Mouse (Mus musculus): ENCODE measurements at regions not wholly inside any gene's neighbourhood (a gene's known extent, or its start where the extent isn't known, plus 50 kb on each side); places are given as distances from the start of the nearest gene placed in this dataset.
"Not testable (repeated sequence)": the region's sequence is repeated elsewhere in the genome, so short reads cannot be mapped to it uniquely, and the experiment has no call there.

- H3K27me3 ChIP-seq (replicated peaks; ENCODE audit: control insufficient read depth, insufficient read depth, low read length): no peaks in the 10 kb centered on the region
- no peaks in the 10 kb centered on the region for H3K36me3 ChIP-seq (ENCODE audit: control insufficient read depth, insufficient read depth)
- peaks cover 27% of the 10 kb centered on the region for H3K4me1 ChIP-seq (replicated peaks; ENCODE audit: control insufficient read depth, insufficient read depth, low read length)
- no peak for ATAC-seq
- H3K27ac ChIP-seq (ENCODE audit: low read length): no peak overlapping the region
- no peak overlapping the region for H3K4me2 ChIP-seq (ENCODE audit: low read length)
- H3K9ac ChIP-seq (replicated peaks; ENCODE audit: low read depth, low read length): no peak overlapping the region
- H3K4me3 ChIP-seq (replicated peaks; ENCODE audit: low read length): no peak overlapping the region
- no peaks in the 10 kb centered on the region for H3K9me3 ChIP-seq (ENCODE audit: control insufficient read depth, low read length)
- 84% methylated on average over 5 of the region's 5 CpGs for WGBS
These were observed 167.2 kb upstream of the Frmd6 start for GRCm38 (mm10) chr12:70658106-70658505.

GRCm38 (mm10) chr12:70660388-70660787, 164.9 kb upstream of the Frmd6 start:
- H3K9ac ChIP-seq (replicated peaks; ENCODE audit: low read depth, low read length): no peak overlapping the region
- no peaks in the 10 kb centered on the region for H3K27me3 ChIP-seq (replicated peaks; ENCODE audit: control insufficient read depth, insufficient read depth, low read length)
- no peak overlapping the region for H3K4me2 ChIP-seq (ENCODE audit: low read length)
- no peak overlapping the region for H3K4me3 ChIP-seq (replicated peaks; ENCODE audit: low read length)
- H3K4me1 ChIP-seq (replicated peaks; ENCODE audit: control insufficient read depth, insufficient read depth, low read length): peaks cover 11% of the 10 kb centered on the region
- 88% methylated on average over 4 of the region's 4 CpGs for WGBS
- no peaks in the 10 kb centered on the region for H3K9me3 ChIP-seq (ENCODE audit: control insufficient read depth, low read length)
- H3K36me3 ChIP-seq (ENCODE audit: control insufficient read depth, insufficient read depth): no peaks in the 10 kb centered on the region
- ATAC-seq: no peak
- no peak overlapping the region for H3K27ac ChIP-seq (ENCODE audit: low read length)

GRCm38 (mm10) chr12:70668158-70668557, 157.2 kb upstream of the Frmd6 start:
- WGBS: 95% methylated on average over 5 of the region's 8 CpGs
- not testable (repeated sequence) for H3K4me3 ChIP-seq (replicated peaks; ENCODE audit: low read length); H3K9ac ChIP-seq (replicated peaks; ENCODE audit: low read depth, low read length); H3K36me3 ChIP-seq (ENCODE audit: control insufficient read depth, insufficient read depth); ATAC-seq; H3K27ac ChIP-seq (ENCODE audit: low read length); H3K9me3 ChIP-seq (ENCODE audit: control insufficient read depth, low read length); H3K4me2 ChIP-seq (ENCODE audit: low read length); H3K4me1 ChIP-seq (replicated peaks; ENCODE audit: control insufficient read depth, insufficient read depth, low read length); H3K27me3 ChIP-seq (replicated peaks; ENCODE audit: control insufficient read depth, insufficient read depth, low read length)

GRCm38 (mm10) chr12:70672115-70672514, 153.2 kb upstream of the Frmd6 start:
- ATAC-seq: no peak

GRCm38 (mm10) chr12:70673188-70673587, 152.1 kb upstream of the Frmd6 start:
- Histone ChIP-seq H3K9me3 (ENCODE audit: control insufficient read depth, low read length) (no peaks in the 10 kb centered on the region), H3K27me3 (replicated peaks; ENCODE audit: control insufficient read depth, insufficient read depth, low read length) (no peaks in the 10 kb centered on the region), H3K4me1 (replicated peaks; ENCODE audit: control insufficient read depth, insufficient read depth, low read length) (no peaks in the 10 kb centered on the region), H3K4me3 (replicated peaks; ENCODE audit: low read length) (no peak overlapping the region), H3K36me3 (ENCODE audit: control insufficient read depth, insufficient read depth) (no peaks in the 10 kb centered on the region), H3K27ac (ENCODE audit: low read length) (no peak overlapping the region), H3K4me2 (ENCODE audit: low read length) (no peak overlapping the region), H3K9ac (replicated peaks; ENCODE audit: low read depth, low read length) (no peak overlapping the region)
- WGBS: 82% methylated on average over 11 of the region's 11 CpGs
- ATAC-seq: no peak

More at GRCm38 (mm10) chr12:70672115-70672514, 153.2 kb upstream of the Frmd6 start:
- no peak overlapping the region for H3K9ac ChIP-seq (replicated peaks; ENCODE audit: low read depth, low read length)
- H3K4me1 ChIP-seq (replicated peaks; ENCODE audit: control insufficient read depth, insufficient read depth, low read length): no peaks in the 10 kb centered on the region
- H3K4me3 ChIP-seq (replicated peaks; ENCODE audit: low read length): no peak overlapping the region
- 92% methylated on average over 7 of the region's 7 CpGs for WGBS
- no peaks in the 10 kb centered on the region for H3K36me3 ChIP-seq (ENCODE audit: control insufficient read depth, insufficient read depth)
- H3K9me3 ChIP-seq (ENCODE audit: control insufficient read depth, low read length): no peaks in the 10 kb centered on the region
- no peak overlapping the region for H3K27ac ChIP-seq (ENCODE audit: low read length)
- H3K4me2 ChIP-seq (ENCODE audit: low read length): no peak overlapping the region
- no peaks in the 10 kb centered on the region for H3K27me3 ChIP-seq (replicated peaks; ENCODE audit: control insufficient read depth, insufficient read depth, low read length)

GRCm38 (mm10) chr12:70674144-70674543, 151.2 kb upstream of the Frmd6 start:
- no peaks in the 10 kb centered on the region for H3K9me3 ChIP-seq (ENCODE audit: control insufficient read depth, low read length)
- no peak overlapping the region for H3K4me2 ChIP-seq (ENCODE audit: low read length)
- no peak overlapping the region for H3K27ac ChIP-seq (ENCODE audit: low read length)
- no peaks in the 10 kb centered on the region for H3K27me3 ChIP-seq (replicated peaks; ENCODE audit: control insufficient read depth, insufficient read depth, low read length)
- H3K9ac ChIP-seq (replicated peaks; ENCODE audit: low read depth, low read length): no peak overlapping the region
- no peak overlapping the region for H3K4me3 ChIP-seq (replicated peaks; ENCODE audit: low read length)
- 88% methylated on average over 2 of the region's 2 CpGs for WGBS
- H3K4me1 ChIP-seq (replicated peaks; ENCODE audit: control insufficient read depth, insufficient read depth, low read length): no peaks in the 10 kb centered on the region
- ATAC-seq: no peak
- no peaks in the 10 kb centered on the region for H3K36me3 ChIP-seq (ENCODE audit: control insufficient read depth, insufficient read depth)

- Histone ChIP-seq H3K27ac (ENCODE audit: low read length) (no peak overlapping the region), H3K4me3 (replicated peaks; ENCODE audit: low read length) (no peak overlapping the region), H3K9ac (replicated peaks; ENCODE audit: low read depth, low read length) (no peak overlapping the region), H3K4me1 (replicated peaks; ENCODE audit: control insufficient read depth, insufficient read depth, low read length) (peaks cover 7% of the 10 kb centered on the region; the same call in 1 of the 2 replicates), H3K36me3 (ENCODE audit: control insufficient read depth, insufficient read depth) (no peaks in the 10 kb centered on the region), H3K27me3 (replicated peaks; ENCODE audit: control insufficient read depth, insufficient read depth, low read length) (no peaks in the 10 kb centered on the region), H3K9me3 (ENCODE audit: control insufficient read depth, low read length) (no peaks in the 10 kb centered on the region), H3K4me2 (ENCODE audit: low read length) (no peak overlapping the region)
- WGBS: 83% methylated on average over 6 of the region's 6 CpGs
- no peak for ATAC-seq
These were observed 149.5 kb upstream of the Frmd6 start for GRCm38 (mm10) chr12:70675846-70676245.

- WGBS: 49% methylated on average over 20 of the region's 20 CpGs
- no peak overlapping the region for H3K9ac ChIP-seq (replicated peaks; ENCODE audit: low read depth, low read length)
- no peaks in the 10 kb centered on the region for H3K27me3 ChIP-seq (replicated peaks; ENCODE audit: control insufficient read depth, insufficient read depth, low read length)
- H3K9me3 ChIP-seq (ENCODE audit: control insufficient read depth, low read length): no peaks in the 10 kb centered on the region
- peak overlapping the region; percentile 16; the same call in 1 of the 2 replicates for H3K4me2 ChIP-seq (ENCODE audit: low read length)
- H3K27ac ChIP-seq (ENCODE audit: low read length): no peak overlapping the region; the same call in 1 of the 2 replicates
- H3K36me3 ChIP-seq (ENCODE audit: control insufficient read depth, insufficient read depth): no peaks in the 10 kb centered on the region
- no peak overlapping the region for H3K4me3 ChIP-seq (replicated peaks; ENCODE audit: low read length)
- ATAC-seq: peak; percentile 82
- H3K4me1 ChIP-seq (replicated peaks; ENCODE audit: control insufficient read depth, insufficient read depth, low read length): peaks cover 7% of the 10 kb centered on the region; the same call in 1 of the 2 replicates
These were observed 145.5 kb upstream of the Frmd6 start for GRCm38 (mm10) chr12:70679701-70680425.

- Histone ChIP-seq H3K36me3 (ENCODE audit: control insufficient read depth, insufficient read depth) (no peaks in the 10 kb centered on the region), H3K4me1 (replicated peaks; ENCODE audit: control insufficient read depth, insufficient read depth, low read length) (peaks cover 7% of the 10 kb centered on the region; the same call in 1 of the 2 replicates), H3K4me3 (replicated peaks; ENCODE audit: low read length) (no peak overlapping the region), H3K9ac (replicated peaks; ENCODE audit: low read depth, low read length) (no peak overlapping the region), H3K4me2 (ENCODE audit: low read length) (no peak overlapping the region), H3K27me3 (replicated peaks; ENCODE audit: control insufficient read depth, insufficient read depth, low read length) (no peaks in the 10 kb centered on the region), H3K27ac (ENCODE audit: low read length) (no peak overlapping the region), H3K9me3 (ENCODE audit: control insufficient read depth, low read length) (no peaks in the 10 kb centered on the region)
- ATAC-seq: no peak
- WGBS: 83% methylated on average over 8 of the region's 8 CpGs
These were observed 143.8 kb upstream of the Frmd6 start for GRCm38 (mm10) chr12:70681407-70681990.
